Mouse (Mus musculus) embryonic facial prominence, embryonic 10.5 days (tissue): ENCODE data around the gene Gclc. TPM values are rescaled to one million over a fixed set of nuclear protein-coding genes. Genes with fewer than 3 reads are reported as not detected.
A peak's percentile ranks its signal among the peaks of the same experiment; 100 is the strongest.

Experiments used
- DNase-seq: peaks from one replicate; pipeline ENCODE4 v3.0.0-alpha.2; 2017; ENCODE audit warnings: low spot score
- H3K27ac ChIP-seq: fragments of 300-500 bp; sonication (generic); replicated peaks from 2 replicates; pipeline ENCODE4 v1.5.1; 2016; ENCODE audit warnings: mild to moderate bottlenecking
- H3K27me3 ChIP-seq: fragments of 300-500 bp; sonication (generic); replicated peaks from 2 replicates; pipeline ENCODE4 v1.6.1; 2016; ENCODE audit warnings: low read depth, mild to moderate bottlenecking; ENCODE audit not compliant: poor library complexity, severe bottlenecking
- H3K36me3 ChIP-seq: fragments of 300-500 bp; sonication (generic); replicated peaks from 2 replicates; pipeline ENCODE4 v1.6.1; 2016; ENCODE audit warnings: mild to moderate bottlenecking, moderate library complexity
- H3K4me1 ChIP-seq: fragments of 300-500 bp; sonication (generic); 2 replicates; pipeline ENCODE4 v1.6.1; 2016
- H3K4me3 ChIP-seq: fragments of 300-500 bp; sonication (generic); 2 replicates; pipeline ENCODE4 v1.5.1; 2016; ENCODE audit warnings: mild to moderate bottlenecking, moderate library complexity
- H3K9me3 ChIP-seq: fragments of 300-500 bp; sonication (generic); 2 replicates; pipeline ENCODE4 v1.6.1; 2016; ENCODE audit warnings: mild to moderate bottlenecking
- WGBS: fragments of 180-500 bp; shearing (Covaris S2); methylation state at CpG from one replicate; pipeline ENCODE4 v1.1.7; 2016; 5-methylcytosine and 5-hydroxymethylcytosine counted together
- polyA plus RNA-seq: library from polyadenylated mRNA; unstranded; fragments of >200 nt; fragmentation: Nextera tagmentation; extraction: Ambion mirVana; gene quantifications from 2 replicates; pipeline ENCODE4 v1.2.1, GENCODE M21; 2016

Gene Gclc
- polyA plus RNA-seq, 1 experiment from 2014 or later: 14.5 TPM

- no peak for DNase-seq
- WGBS: under 1% methylated on average over 12 of the region's 12 CpGs
- Histone ChIP-seq H3K9me3 (no peaks in the 10 kb centered on the region), H3K4me1 (peaks cover 25% of the 10 kb centered on the region), H3K27me3 (0 out of 2 replicates have a peak, but pooled peaks cover 5% of the 10 kb centered on the region), H3K27ac (peak overlapping the region; percentile 91), H3K4me3 (peak overlapping the region; percentile 73), H3K36me3 (no peaks in the 10 kb centered on the region)
Measured at GRCm38 (mm10) chr9:77751091-77751521, 3.2 kb upstream of the Gclc start.

GRCm38 (mm10) chr9:77754728-77755402 is 530 bp downstream of the Gclc start:
- peaks cover 11% of the 10 kb centered on the region; the same call in 1 of the 2 replicates for H3K36me3 ChIP-seq
- H3K4me1 ChIP-seq: peaks cover 24% of the 10 kb centered on the region
- peak overlapping the region; percentile 81 for H3K4me3 ChIP-seq
- WGBS: under 1% methylated on average over 56 of the region's 57 CpGs
- peak; percentile 85 for DNase-seq
- H3K27me3 ChIP-seq: 0 out of 2 replicates have a peak, but pooled peaks cover 5% of the 10 kb centered on the region
- no peaks in the 10 kb centered on the region for H3K9me3 ChIP-seq
- H3K27ac ChIP-seq: peak overlapping the region; percentile 93

GRCm38 (mm10) chr9:77755403-77755784 is 1.1 kb downstream of the Gclc start:
- H3K27me3 ChIP-seq: 0 out of 2 replicates have a peak, but pooled peaks cover 5% of the 10 kb centered on the region
- WGBS: 17% methylated on average over 9 of the region's 9 CpGs
- H3K27ac ChIP-seq: peak overlapping the region; percentile 93

GRCm38 (mm10) chr9:77756076-77756475 is 1.7 kb downstream of the Gclc start:
- WGBS: 33% methylated on average over 9 of the region's 9 CpGs
- Histone ChIP-seq H3K27ac (no peak overlapping the region), H3K4me3 (peak overlapping the region; percentile 81), H3K36me3 (peaks cover 12% of the 10 kb centered on the region; the same call in 1 of the 2 replicates), H3K9me3 (no peaks in the 10 kb centered on the region), H3K4me1 (peaks cover 18% of the 10 kb centered on the region), H3K27me3 (0 out of 2 replicates have a peak, but pooled peaks cover 5% of the 10 kb centered on the region)
- DNase-seq: peak; percentile 13

More at GRCm38 (mm10) chr9:77755403-77755784, 1.1 kb downstream of the Gclc start:
- peaks cover 11% of the 10 kb centered on the region; the same call in 1 of the 2 replicates for H3K36me3 ChIP-seq
- H3K9me3 ChIP-seq: no peaks in the 10 kb centered on the region
- DNase-seq: no peak
- peak overlapping the region; percentile 81 for H3K4me3 ChIP-seq
- peaks cover 20% of the 10 kb centered on the region for H3K4me1 ChIP-seq

- Histone ChIP-seq H3K4me1 (peaks cover 15% of the 10 kb centered on the region), H3K9me3 (no peaks in the 10 kb centered on the region), H3K27ac (no peak overlapping the region), H3K36me3 (peaks cover 14% of the 10 kb centered on the region; the same call in 1 of the 2 replicates), H3K27me3 (0 out of 2 replicates have a peak, but pooled peaks cover 5% of the 10 kb centered on the region), H3K4me3 (no peak overlapping the region)
- no peak for DNase-seq
- WGBS: 84% methylated on average over 1 of the region's 1 CpGs
Measured at GRCm38 (mm10) chr9:77757331-77757730, 3.0 kb downstream of the Gclc start.

GRCm38 (mm10) chr9:77758481-77758880 is 4.1 kb downstream of the Gclc start:
- no peaks in the 10 kb centered on the region for H3K27me3 ChIP-seq
- H3K36me3 ChIP-seq: peaks cover 21% of the 10 kb centered on the region
- no peak for DNase-seq
- H3K4me3 ChIP-seq: no peak overlapping the region
- H3K9me3 ChIP-seq: no peaks in the 10 kb centered on the region
- WGBS: 77% methylated on average over 8 of the region's 8 CpGs
- no peak overlapping the region for H3K27ac ChIP-seq
- H3K4me1 ChIP-seq: peaks cover 15% of the 10 kb centered on the region

GRCm38 (mm10) chr9:77759111-77759510 is 4.8 kb downstream of the Gclc start:
- 63% methylated on average over 6 of the region's 6 CpGs for whole genome bisulfite sequencing
- Histone ChIP-seq H3K9me3 (no peaks in the 10 kb centered on the region), H3K27me3 (no peaks in the 10 kb centered on the region), H3K4me1 (peaks cover 13% of the 10 kb centered on the region), H3K36me3 (peaks cover 27% of the 10 kb centered on the region), H3K27ac (no peak overlapping the region), H3K4me3 (no peak overlapping the region)
- no peak for DNase-seq

GRCm38 (mm10) chr9:77759756-77760155 is 5.4 kb downstream of the Gclc start:
- Histone ChIP-seq H3K9me3 (no peaks in the 10 kb centered on the region), H3K27me3 (no peaks in the 10 kb centered on the region), H3K27ac (no peak overlapping the region), H3K4me3 (no peak overlapping the region), H3K4me1 (peaks cover 13% of the 10 kb centered on the region), H3K36me3 (peaks cover 33% of the 10 kb centered on the region)
- DNase-seq: no peak
- WGBS: 90% methylated on average over 6 of the region's 6 CpGs

GRCm38 (mm10) chr9:77766218-77766617 is 11.9 kb downstream of the Gclc start:
- DNase-seq: no peak
- H3K36me3 ChIP-seq: peaks cover 48% of the 10 kb centered on the region

GRCm38 (mm10) chr9:77766767-77767166 is 12.4 kb downstream of the Gclc start:
- H3K27me3 ChIP-seq: no peaks in the 10 kb centered on the region
- peaks cover 15% of the 10 kb centered on the region for H3K4me1 ChIP-seq
- no peaks in the 10 kb centered on the region for H3K9me3 ChIP-seq
- H3K4me3 ChIP-seq: no peak overlapping the region
- no peak overlapping the region for H3K27ac ChIP-seq
- DNase-seq: no peak
- WGBS: 81% methylated on average over 3 of the region's 3 CpGs
- peaks cover 47% of the 10 kb centered on the region for H3K36me3 ChIP-seq

More at GRCm38 (mm10) chr9:77766218-77766617, 11.9 kb downstream of the Gclc start:
- H3K4me3 ChIP-seq: no peak overlapping the region
- H3K27ac ChIP-seq: no peak overlapping the region
- no peaks in the 10 kb centered on the region for H3K27me3 ChIP-seq
- WGBS: 90% methylated on average over 8 of the region's 8 CpGs
- no peaks in the 10 kb centered on the region for H3K9me3 ChIP-seq
- H3K4me1 ChIP-seq: peaks cover 10% of the 10 kb centered on the region

- H3K27ac ChIP-seq: no peak overlapping the region
- H3K9me3 ChIP-seq: no peaks in the 10 kb centered on the region
- no peak overlapping the region for H3K4me3 ChIP-seq
- 81% methylated on average over 6 of the region's 6 CpGs for WGBS
- no peak for DNase-seq
- H3K36me3 ChIP-seq: peaks cover 29% of the 10 kb centered on the region
- peaks cover 16% of the 10 kb centered on the region for H3K4me1 ChIP-seq
- H3K27me3 ChIP-seq: no peaks in the 10 kb centered on the region
Measured at GRCm38 (mm10) chr9:77770909-77771308, 16.6 kb downstream of the Gclc start.

- 81% methylated on average over 5 of the region's 5 CpGs for WGBS
- no peaks in the 10 kb centered on the region for H3K9me3 ChIP-seq
- peaks cover 13% of the 10 kb centered on the region for H3K4me1 ChIP-seq
- no peak for DNase-seq
- no peak overlapping the region for H3K4me3 ChIP-seq
- no peaks in the 10 kb centered on the region for H3K27me3 ChIP-seq
- H3K36me3 ChIP-seq: peaks cover 29% of the 10 kb centered on the region
- no peak overlapping the region for H3K27ac ChIP-seq
Measured at GRCm38 (mm10) chr9:77771330-77771729, 17.0 kb downstream of the Gclc start.

GRCm38 (mm10) chr9:77771765-77772383 is 17.5 kb downstream of the Gclc start:
- H3K4me1 ChIP-seq: peaks cover 11% of the 10 kb centered on the region
- H3K27me3 ChIP-seq: no peaks in the 10 kb centered on the region
- H3K4me3 ChIP-seq: no peak overlapping the region
- WGBS: 65% methylated on average over 10 of the region's 10 CpGs
- no peak for DNase-seq
- no peak overlapping the region for H3K27ac ChIP-seq
- H3K36me3 ChIP-seq: peaks cover 29% of the 10 kb centered on the region
- H3K9me3 ChIP-seq: no peaks in the 10 kb centered on the region
